Mouse (Mus musculus): ENCODE measurements at regions not wholly inside any gene's neighbourhood (a gene's known extent, or its start where the extent isn't known, plus 50 kb on each side); places are given as distances from the start of the nearest gene placed in this dataset.

DNA sequence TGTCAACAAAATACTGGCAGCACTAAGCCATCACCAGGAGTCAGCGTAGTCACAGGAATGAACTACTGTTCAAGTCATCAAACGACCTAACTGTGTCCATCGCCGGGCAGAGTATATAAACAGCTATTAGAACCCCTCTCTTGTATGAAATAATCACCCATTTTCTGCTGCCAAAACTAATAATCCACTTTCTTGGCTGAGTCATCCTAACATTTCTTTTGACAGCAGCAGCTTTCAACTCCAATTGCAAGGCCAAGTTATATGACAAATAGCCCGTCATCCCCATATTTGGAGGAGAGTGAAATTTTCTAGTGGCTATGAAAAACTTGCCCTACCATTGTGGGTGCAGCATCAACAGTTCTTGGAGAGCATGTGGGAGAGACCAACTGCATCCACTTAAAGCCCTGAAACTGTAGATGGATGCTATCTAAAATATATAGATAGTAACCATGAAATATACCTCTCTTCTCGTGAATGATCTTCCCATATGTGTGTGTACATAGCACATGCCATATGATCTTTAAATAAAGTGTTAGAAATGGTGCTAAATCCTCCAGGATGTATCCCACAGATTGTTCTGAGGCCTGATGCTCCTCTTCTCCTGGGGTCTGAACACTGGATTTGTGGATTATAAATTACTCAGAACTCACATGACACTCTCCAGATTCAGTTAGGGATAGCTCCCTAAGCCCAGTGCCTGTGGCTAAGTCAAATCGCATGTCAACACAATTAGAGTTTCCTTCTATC lies 189.9 kb upstream of the Tmem72 start:
- Histone ChIP-seq H3K4me3 (ENCODE audit: low read depth, low read length) (no peak overlapping the region), H3K27me3 (ENCODE audit: control insufficient read depth, insufficient read depth, low read length, poor library complexity, severe bottlenecking) (no peaks in the 10 kb centered on the region), H3K4me1 (ENCODE audit: control insufficient read depth, insufficient read depth, low read length) (no peaks in the 10 kb centered on the region), H3K36me3 (ENCODE audit: control insufficient read depth, insufficient read depth, low read length, poor library complexity, severe bottlenecking) (no peaks in the 10 kb centered on the region), H3K9ac (ENCODE audit: low read depth, poor library complexity, severe bottlenecking) (no peak overlapping the region), H3K9me3 (replicated peaks; ENCODE audit: control insufficient read depth, insufficient read depth, low read length, poor library complexity, severe bottlenecking) (no peaks in the 10 kb centered on the region), H3K27ac (ENCODE audit: insufficient read depth, low read length) (no peak overlapping the region)
- TF ChIP-seq POLR2A (IDR thresholded peaks at IDR 0.05; ENCODE audit: insufficient read depth, low read length) (no peak), EP300 (IDR thresholded peaks at IDR 0.05; ENCODE audit: insufficient read depth, low read depth, low read length) (no peak), CTCF (IDR thresholded peaks at IDR 0.05; ENCODE audit: low read depth, low read length) (no peak)

DNA sequence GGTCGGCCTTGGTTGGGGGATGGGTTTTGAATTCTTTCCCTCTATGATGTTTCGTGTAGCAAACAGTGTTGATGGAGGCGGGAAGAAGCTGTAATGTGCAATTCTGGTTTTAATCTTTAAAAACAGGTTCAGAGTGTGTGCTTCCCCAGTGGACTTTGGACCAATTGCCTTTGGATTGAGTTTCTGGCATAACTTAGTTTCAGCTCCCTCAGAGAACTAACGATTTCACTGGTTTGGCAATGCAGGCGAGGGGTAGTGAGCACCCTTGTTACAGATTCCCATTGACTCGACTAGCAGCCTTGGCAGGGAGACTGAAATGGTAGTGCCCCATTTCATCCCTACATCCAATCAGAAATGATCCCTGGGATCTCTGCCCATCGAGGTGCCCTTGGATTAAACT lies 193.9 kb upstream of the Tmem72 start:
- TF ChIP-seq POLR2A (IDR thresholded peaks at IDR 0.05; ENCODE audit: insufficient read depth, low read length): no peak
- no peak for TF ChIP-seq EP300 (IDR thresholded peaks at IDR 0.05; ENCODE audit: insufficient read depth, low read depth, low read length)
- no peaks in the 10 kb centered on the region for H3K36me3 ChIP-seq (ENCODE audit: control insufficient read depth, insufficient read depth, low read length, poor library complexity, severe bottlenecking)
- no peaks in the 10 kb centered on the region for H3K27me3 ChIP-seq (ENCODE audit: control insufficient read depth, insufficient read depth, low read length, poor library complexity, severe bottlenecking)
- no peak overlapping the region for H3K9ac ChIP-seq (ENCODE audit: low read depth, poor library complexity, severe bottlenecking)
- no peak overlapping the region for H3K4me3 ChIP-seq (ENCODE audit: low read depth, low read length)
- H3K27ac ChIP-seq (ENCODE audit: insufficient read depth, low read length): no peak overlapping the region
- no peaks in the 10 kb centered on the region for H3K4me1 ChIP-seq (ENCODE audit: control insufficient read depth, insufficient read depth, low read length)
- no peaks in the 10 kb centered on the region for H3K9me3 ChIP-seq (replicated peaks; ENCODE audit: control insufficient read depth, insufficient read depth, low read length, poor library complexity, severe bottlenecking)

DNA sequence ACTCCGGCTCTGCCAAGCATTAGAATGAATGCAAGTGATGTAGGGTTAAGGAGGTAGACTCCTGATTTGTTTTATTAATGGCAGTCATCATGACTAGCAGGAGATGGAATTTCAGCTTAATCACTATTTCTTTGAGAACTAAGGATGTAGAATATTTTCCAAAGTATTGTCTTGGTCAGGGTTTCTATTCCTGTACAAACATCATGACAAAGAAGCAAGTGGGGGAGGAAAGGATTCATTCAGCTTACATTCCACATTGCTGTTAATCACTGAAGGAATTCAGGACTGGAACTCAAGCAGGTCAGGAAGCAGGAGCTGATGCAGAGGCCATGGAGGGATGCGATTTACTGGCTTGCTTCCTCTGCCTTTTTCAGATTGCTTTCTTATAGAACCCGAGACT lies 195.4 kb upstream of the Tmem72 start:
- Histone ChIP-seq H3K9me3 (replicated peaks; ENCODE audit: control insufficient read depth, insufficient read depth, low read length, poor library complexity, severe bottlenecking) (no peaks in the 10 kb centered on the region), H3K27ac (ENCODE audit: insufficient read depth, low read length) (no peak overlapping the region), H3K27me3 (ENCODE audit: control insufficient read depth, insufficient read depth, low read length, poor library complexity, severe bottlenecking) (no peaks in the 10 kb centered on the region), H3K9ac (ENCODE audit: low read depth, poor library complexity, severe bottlenecking) (no peak overlapping the region), H3K4me1 (ENCODE audit: control insufficient read depth, insufficient read depth, low read length) (no peaks in the 10 kb centered on the region), H3K4me3 (ENCODE audit: low read depth, low read length) (no peak overlapping the region), H3K36me3 (ENCODE audit: control insufficient read depth, insufficient read depth, low read length, poor library complexity, severe bottlenecking) (no peaks in the 10 kb centered on the region)
- TF ChIP-seq POLR2A (IDR thresholded peaks at IDR 0.05; ENCODE audit: insufficient read depth, low read length) (no peak), CTCF (IDR thresholded peaks at IDR 0.05; ENCODE audit: low read depth, low read length) (no peak), EP300 (IDR thresholded peaks at IDR 0.05; ENCODE audit: insufficient read depth, low read depth, low read length) (no peak)

DNA sequence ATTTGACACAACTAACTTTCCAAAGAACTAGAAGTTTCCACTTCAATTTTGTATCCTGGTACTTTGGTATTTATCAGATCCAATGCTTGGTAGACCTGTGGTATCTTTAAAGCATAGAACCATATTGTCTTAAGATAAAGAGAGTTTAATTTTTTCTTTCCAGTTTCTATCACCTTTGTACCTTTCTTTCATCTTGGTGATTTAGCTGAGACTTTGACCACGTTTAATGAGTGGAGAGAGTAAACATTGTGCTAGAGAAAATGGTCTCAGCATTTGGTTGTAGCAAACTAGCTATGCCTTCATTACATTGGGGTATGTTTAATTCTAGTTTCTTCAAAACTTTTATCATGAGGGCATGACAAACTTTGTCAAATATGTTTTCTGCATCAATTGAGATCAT lies 197.4 kb upstream of the Tmem72 start:
- Histone ChIP-seq H3K4me3 (ENCODE audit: low read depth, low read length) (no peak overlapping the region), H3K4me1 (ENCODE audit: control insufficient read depth, insufficient read depth, low read length) (no peaks in the 10 kb centered on the region), H3K27me3 (ENCODE audit: control insufficient read depth, insufficient read depth, low read length, poor library complexity, severe bottlenecking) (no peaks in the 10 kb centered on the region), H3K9me3 (replicated peaks; ENCODE audit: control insufficient read depth, insufficient read depth, low read length, poor library complexity, severe bottlenecking) (no peaks in the 10 kb centered on the region), H3K27ac (ENCODE audit: insufficient read depth, low read length) (no peak overlapping the region), H3K9ac (ENCODE audit: low read depth, poor library complexity, severe bottlenecking) (no peak overlapping the region), H3K36me3 (ENCODE audit: control insufficient read depth, insufficient read depth, low read length, poor library complexity, severe bottlenecking) (no peaks in the 10 kb centered on the region)
- TF ChIP-seq POLR2A (IDR thresholded peaks at IDR 0.05; ENCODE audit: insufficient read depth, low read length): no peak
- no peak for TF ChIP-seq CTCF (IDR thresholded peaks at IDR 0.05; ENCODE audit: low read depth, low read length)
- no peak for TF ChIP-seq EP300 (IDR thresholded peaks at IDR 0.05; ENCODE audit: insufficient read depth, low read depth, low read length)

DNA sequence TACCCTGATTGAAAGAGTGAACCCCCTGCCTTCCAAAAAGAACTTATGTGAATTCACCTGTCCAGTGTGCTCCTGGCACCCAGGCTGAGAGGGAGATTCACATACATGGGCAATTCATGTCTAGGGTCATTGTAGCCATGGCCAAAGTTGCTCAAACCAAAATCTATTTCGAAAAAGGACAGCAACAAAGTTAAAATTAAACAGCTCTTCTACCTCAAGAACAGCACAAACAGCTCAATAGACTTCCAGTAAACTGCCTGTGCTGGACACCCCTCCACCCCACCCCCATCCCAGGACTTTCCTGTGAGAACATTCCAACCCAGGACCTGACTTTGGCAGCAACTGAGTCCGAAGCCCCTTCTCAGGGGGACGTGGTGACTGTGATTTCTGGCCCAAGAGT lies 218.3 kb upstream of the Tmem72 start:
- H3K27me3 ChIP-seq (ENCODE audit: control insufficient read depth, insufficient read depth, low read length, poor library complexity, severe bottlenecking): no peaks in the 10 kb centered on the region
- TF ChIP-seq EP300 (IDR thresholded peaks at IDR 0.05; ENCODE audit: insufficient read depth, low read depth, low read length) (no peak), CTCF (IDR thresholded peaks at IDR 0.05; ENCODE audit: low read depth, low read length) (no peak)
- H3K4me1 ChIP-seq (ENCODE audit: control insufficient read depth, insufficient read depth, low read length): no peaks in the 10 kb centered on the region

DNA sequence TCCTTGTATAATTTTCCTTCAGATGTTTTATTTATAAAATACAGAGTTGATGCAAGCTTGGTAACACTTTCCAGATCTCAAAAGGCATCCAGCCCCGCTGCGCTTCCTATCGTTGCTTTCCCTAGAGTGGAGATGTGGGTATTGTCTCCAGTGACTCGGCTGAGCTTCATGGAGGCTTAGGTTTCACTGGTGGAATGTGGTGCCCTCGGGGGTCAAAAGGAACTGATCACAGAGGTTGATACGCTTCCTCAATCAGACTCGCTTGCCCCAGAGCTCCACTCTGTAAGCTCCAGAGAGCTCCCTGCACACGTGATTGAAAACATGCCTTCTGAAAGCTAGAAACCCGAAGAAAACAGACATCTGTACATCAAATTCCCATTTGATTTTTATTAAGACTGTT lies 224.9 kb upstream of the Tmem72 start:
- Histone ChIP-seq H3K27ac (ENCODE audit: insufficient read depth, low read length) (no peak overlapping the region), H3K27me3 (ENCODE audit: control insufficient read depth, insufficient read depth, low read length, poor library complexity, severe bottlenecking) (no peaks in the 10 kb centered on the region), H3K4me3 (ENCODE audit: low read depth, low read length) (no peak overlapping the region), H3K9ac (ENCODE audit: low read depth, poor library complexity, severe bottlenecking) (no peak overlapping the region), H3K36me3 (ENCODE audit: control insufficient read depth, insufficient read depth, low read length, poor library complexity, severe bottlenecking) (no peaks in the 10 kb centered on the region), H3K4me1 (ENCODE audit: control insufficient read depth, insufficient read depth, low read length) (no peaks in the 10 kb centered on the region), H3K9me3 (replicated peaks; ENCODE audit: control insufficient read depth, insufficient read depth, low read length, poor library complexity, severe bottlenecking) (no peaks in the 10 kb centered on the region)
- no peak for TF ChIP-seq CTCF (IDR thresholded peaks at IDR 0.05; ENCODE audit: low read depth, low read length)
- no peak for TF ChIP-seq EP300 (IDR thresholded peaks at IDR 0.05; ENCODE audit: insufficient read depth, low read depth, low read length)
- no peak for TF ChIP-seq POLR2A (IDR thresholded peaks at IDR 0.05; ENCODE audit: insufficient read depth, low read length)

More for the DNA sequence above, 218.3 kb upstream of the Tmem72 start:
- H3K9me3 ChIP-seq (replicated peaks; ENCODE audit: control insufficient read depth, insufficient read depth, low read length, poor library complexity, severe bottlenecking): no peaks in the 10 kb centered on the region
- no peak overlapping the region for H3K27ac ChIP-seq (ENCODE audit: insufficient read depth, low read length)
- H3K9ac ChIP-seq (ENCODE audit: low read depth, poor library complexity, severe bottlenecking): no peak overlapping the region
- H3K36me3 ChIP-seq (ENCODE audit: control insufficient read depth, insufficient read depth, low read length, poor library complexity, severe bottlenecking): no peaks in the 10 kb centered on the region
- H3K4me3 ChIP-seq (ENCODE audit: low read depth, low read length): no peak overlapping the region

Data from ES-Bruce4 (cell line).